Mouse (Mus musculus): Measurements from ENCODE around the gene B3gnt3.

Gene B3gnt3

DNA sequence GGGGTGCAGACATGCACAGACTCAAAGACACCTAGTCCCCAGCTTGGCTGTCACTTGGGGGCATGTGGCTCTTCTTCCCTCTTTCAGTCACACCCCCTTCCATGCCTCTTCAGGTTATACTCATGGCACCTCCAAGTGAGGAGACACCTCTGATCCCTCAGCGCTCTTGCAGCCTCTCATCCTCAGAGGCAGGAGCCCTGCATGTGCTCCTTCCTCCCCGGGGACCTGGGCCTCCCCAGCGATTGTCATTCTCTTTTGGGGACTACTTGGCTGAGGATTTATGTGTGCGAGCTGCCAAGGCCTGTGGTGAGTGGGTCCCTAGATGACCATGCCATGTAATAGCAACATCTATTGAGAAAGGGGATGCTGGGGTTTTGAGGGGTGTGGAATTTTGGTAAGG, 23.4 kb downstream of the B3gnt3 start:
- DNase-seq (ENCODE audit: low spot score in 2 of 2): no peak

DNA sequence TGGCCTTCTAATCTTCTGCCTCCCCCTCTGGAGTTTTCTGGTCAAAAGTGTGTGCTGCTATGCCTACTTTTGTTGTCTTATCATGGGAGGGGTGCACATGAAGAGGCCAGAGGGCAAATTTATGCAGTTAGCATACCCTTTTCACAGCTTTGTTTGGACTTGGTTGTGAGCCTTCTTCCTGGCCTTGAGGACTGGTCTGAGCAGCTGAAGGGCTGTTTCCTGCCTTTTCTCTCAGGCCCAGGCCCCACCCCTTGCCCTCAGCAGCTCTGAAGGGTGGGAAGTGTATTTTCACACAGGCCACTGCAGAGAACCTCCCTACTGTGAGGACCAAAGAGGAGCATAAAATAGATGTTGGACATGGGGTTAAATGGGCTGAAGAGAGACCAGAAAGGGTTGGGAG, 24.0 kb downstream of the B3gnt3 start:
- peak; percentile 29 to 37 for DNase-seq (ENCODE audit: low spot score in 2 of 2)

DNA sequence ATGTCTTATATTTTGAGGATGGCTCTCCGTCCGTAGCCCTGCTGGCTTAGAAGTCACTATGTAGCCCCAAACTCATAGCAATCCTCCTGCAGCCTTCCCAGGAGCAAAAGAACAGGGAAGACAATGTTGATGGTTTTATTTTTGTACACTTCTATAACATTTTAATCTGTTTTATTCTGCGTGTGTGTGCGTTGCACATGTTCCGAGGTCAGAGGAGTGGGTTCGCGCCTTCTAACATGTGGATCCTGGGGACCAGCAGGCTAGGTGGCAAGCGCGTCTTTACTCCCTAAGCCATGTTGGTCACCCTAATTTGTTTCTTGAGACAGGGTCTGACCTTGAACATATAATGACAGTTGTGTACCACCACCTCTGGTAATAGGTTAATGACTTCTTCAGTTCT, 24.8 kb downstream of the B3gnt3 start:
- no peak for DNase-seq (ENCODE audit: low spot score in 2 of 2)

DNA sequence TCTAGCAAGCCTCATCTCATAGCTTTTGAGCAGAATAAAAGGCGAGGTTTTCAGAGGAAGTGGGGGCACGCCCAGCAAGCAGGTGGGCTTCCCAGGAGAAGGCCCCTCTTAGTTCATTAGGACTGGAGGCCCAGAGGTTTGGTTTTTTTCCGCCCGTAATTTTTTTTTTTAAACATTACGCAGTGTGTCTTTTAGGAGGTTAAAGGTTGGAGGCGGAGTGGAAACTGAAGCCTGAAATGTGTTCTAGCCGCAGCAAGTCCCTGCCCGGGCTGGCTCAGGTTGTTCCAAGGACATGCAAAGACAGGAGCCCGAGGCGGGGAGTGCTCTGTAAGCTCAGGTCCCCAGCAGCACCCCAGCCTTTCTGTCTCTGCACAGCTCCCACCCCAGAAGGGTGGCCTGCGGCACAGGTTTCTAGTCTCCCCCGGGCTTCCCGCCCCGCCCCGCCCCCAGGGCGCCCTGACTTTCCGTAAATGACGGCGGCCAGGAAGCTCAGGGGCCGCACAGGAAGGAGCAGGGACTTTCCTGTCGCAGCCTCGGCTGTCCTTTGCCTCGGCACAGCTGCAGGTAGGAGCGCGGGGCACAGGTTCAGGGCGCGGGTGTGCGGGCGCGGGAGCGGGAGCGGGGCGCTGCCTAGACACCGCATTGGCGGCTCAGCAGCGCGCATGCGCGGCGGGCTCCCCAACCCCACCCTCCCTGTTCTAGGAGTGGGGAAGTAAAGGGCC, 25.4 kb downstream of the B3gnt3 start, which contains the start of gene Jak3:
Gene Jak3 (plus strand): TSS at position 277 of the 722 bp plus-strand sequence.
- DNase-seq (ENCODE audit: low spot score in 2 of 2): peak; percentile 56 to 70

DNA sequence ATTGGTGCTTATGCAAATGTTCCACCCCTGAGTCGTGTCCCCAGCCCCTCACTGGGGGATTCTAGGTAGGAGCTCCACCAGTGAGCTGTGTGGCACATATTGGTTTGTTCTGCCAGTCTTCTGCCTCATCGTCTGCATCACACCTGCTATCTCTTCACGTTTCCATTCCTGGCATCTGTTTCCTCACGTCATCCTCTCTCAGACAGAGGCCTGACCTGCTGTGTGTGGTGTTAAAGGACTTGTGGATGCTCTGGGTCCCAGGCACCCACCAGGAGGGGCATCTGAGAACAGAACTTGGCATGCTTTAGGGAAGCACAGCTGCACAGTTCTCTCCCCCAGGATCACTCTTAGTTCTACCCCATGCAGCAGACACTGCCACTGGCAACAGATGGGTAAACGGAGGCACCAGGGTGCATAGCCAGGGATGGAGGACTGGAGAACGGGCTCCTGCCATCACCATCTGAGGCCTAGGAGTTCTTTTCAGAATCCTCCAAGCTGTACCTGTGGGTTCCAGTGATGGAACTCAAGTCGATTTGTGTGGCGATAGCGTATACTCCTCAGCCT, 26.1 kb downstream of the B3gnt3 start:
- DNase-seq (ENCODE audit: low spot score in 2 of 2): no peak

DNA sequence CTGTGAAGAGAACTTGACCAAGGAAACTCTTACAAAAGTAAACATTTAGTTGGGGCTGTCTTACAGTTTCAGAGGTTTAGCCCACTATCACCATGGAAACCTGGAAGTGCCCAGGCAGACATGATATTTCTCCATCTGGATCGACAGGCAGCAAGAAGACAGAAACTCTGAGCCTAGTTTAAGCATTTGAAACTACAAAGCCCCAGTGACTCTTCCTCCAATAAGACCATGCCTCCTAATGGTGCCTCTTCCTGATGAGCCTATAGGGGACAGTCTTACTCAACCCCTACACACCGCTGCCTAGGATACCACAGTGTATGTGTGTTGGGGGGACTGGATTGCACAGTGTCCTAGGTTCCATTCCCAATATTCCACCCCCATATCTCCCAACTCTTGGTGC, 27.5 kb downstream of the B3gnt3 start:
- no peak for DNase-seq (ENCODE audit: low spot score in 2 of 2)

DNA sequence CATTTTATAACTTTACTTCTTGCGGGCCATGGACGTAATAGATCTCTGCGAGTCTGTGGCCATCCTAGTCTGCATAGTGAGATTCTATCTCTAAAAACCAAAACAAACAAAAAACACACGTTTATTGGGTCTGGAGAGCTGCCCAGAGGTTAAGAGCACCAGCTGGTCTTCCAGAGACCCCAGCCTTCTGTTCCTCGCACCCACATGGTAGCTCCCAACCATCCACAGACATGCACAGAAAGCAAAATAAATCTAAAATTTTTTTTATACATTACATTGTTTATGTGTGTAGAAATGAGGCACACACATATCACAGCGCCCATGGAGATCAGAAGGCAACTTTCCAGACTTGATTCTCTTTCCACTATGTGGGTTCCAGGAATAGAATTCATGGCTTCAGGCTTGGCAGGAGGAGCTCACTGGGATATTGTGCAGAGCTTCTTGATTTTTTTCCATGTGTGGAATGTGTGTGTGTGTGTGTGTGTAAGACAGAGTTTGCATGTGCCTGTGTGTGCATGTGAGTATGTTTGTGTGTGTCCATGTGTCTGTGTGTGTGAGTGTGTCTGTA, 29.3 kb downstream of the B3gnt3 start:
- DNase-seq (ENCODE audit: low spot score in 2 of 2): no peak

DNA sequence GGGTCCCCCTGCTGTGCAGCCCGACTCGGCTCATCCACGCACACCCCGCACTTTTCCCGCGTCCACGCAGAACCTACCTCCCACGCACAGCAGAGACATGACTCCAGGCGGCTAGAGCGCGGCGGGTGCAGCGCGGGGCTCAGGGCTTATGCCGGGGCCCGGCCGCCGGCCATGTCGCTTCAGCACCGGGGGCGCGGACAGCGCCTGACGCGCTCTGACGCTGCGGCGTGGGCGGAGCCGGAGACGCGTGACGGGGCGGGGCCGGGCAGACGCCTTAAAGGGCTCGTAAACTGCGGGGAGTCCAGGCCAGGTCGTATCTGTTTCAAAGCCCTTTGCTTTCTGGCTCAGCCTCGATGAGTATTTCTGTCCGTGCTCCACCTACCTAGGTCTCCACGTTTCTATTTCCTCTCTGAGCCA, 30.0 kb downstream of the B3gnt3 start, which contains the start of gene Unc13a:
Gene Unc13a (minus strand): TSS at position 209 of the 417 bp plus-strand sequence.
- DNase-seq (ENCODE audit: low spot score in 2 of 2): peak; percentile 83 to 89

DNA sequence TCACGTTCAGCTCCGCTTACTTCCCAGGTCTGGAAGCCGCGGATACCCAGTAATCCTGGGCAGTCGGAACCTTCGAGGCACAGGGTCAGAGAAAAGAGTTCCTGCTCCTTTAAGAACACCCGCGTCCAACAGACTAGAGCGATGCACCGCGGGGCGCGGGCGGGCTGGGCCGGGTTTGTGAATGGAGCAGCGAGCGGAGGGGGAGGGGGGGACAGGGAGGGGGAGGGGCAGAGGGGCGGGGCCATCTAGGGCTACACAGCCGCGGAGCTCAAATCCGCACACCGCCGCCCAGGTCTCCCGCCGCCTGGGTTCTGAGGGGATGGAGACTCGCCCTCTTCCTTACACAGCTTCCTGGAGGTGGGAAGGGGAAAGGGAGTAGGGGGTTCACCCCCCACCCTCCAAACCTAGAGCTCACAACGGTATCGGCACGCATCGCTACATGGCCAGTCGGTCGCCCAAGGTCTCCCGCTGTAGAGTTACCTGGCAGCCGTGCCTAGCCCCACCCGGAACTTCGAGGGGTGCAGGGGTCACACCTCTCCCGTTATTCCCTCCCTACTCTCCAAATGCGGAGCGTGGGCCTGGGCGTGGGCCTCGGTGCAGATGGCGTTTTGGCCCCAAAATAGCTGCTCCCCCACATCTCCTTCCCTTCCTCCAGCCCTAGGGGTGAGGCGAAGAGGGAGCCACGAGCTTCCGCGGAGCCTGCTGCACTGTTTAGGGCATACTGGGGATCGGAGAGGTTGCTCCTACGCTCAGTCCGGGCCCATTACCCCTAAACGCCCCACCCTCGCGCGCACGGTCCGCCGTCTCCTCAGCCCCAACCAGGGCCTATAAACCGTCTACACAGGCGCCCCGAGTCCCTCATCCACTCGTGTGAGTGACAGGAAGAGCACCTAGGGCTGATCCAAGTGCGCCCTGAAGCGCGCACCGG, 30.7 kb downstream of the B3gnt3 start:
- no peak for DNase-seq (ENCODE audit: low spot score in 2 of 2)

DNA sequence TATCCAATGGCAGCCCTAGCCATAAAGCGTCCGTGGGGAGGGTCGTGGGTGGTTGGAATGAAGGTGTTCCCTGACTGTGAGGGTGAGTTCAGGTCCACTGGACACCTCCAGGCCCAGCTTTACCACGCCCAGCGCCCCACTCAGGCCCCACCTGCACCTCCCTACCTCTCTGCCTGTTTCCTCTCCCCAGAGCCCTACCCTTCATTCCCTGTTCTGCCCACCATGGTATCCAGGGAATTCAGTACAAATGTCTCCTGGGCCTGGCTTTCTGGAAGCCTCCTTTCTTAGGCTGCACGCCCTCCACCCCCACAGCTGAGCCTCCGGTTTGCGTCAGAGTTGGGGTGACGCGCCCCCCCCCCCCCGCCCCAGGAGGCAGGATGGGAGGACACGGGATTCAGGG, 31.4 kb downstream of the B3gnt3 start:
- DNase-seq (ENCODE audit: low spot score in 2 of 2): no peak

DNA sequence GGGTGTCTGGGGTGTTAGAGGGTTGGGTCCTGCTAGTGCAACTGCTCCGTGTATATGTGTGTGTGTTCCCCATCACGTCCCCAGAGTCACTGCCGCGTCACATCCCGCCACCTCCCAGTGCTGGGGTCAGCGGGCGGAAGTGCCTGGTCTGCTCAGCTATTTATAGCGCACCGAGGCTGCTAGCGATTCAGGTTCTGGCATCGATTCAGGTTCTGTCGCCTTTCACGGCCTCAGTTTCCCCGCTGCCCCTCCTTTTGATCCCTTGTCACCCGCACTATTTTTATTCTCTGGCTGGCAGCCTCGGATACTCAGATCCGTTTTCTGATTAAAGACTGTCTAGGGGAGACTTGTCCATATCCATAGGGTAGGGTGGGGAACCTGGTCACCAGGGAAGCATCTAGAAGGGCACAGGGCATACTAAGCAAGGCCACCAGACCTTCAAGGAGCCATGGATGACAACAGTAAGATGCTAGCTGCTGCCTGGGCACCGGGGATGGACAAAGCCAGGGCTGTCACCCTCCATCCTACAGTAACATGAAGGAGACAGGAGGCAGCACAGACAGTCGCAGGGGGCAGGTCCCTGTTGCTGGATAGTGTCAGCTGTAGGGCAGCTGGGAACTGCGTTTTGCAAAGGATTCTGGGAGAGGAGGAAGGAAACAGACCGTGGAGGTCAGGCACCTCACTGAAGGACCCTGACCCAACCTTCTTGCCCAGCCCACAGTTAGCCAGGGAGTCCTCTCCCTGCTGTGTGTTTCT, 33.2 kb downstream of the B3gnt3 start:
- DNase-seq (ENCODE audit: low spot score in 2 of 2): peak; percentile 74 to 83

DNA sequence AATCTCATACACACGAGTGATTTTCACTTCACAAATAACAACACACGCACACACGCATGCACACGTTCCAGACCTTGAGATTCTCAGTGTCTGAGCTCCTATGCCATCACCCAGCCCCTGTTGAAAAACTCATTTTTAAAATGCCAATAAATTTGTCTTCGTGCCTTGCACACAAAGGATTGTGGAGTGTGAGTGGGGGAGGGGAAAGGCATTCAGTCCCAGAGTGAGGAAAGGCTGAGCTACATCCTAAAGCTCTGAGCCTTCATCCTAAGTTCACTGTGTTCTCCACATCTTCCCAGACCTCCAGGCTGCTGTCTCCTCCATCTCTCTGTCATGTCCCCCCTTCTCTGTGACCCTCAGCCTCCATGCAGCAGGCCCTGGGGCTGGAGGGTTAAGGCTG, 34.3 kb downstream of the B3gnt3 start:
- no peak for DNase-seq (ENCODE audit: low spot score in 2 of 2)

DNA sequence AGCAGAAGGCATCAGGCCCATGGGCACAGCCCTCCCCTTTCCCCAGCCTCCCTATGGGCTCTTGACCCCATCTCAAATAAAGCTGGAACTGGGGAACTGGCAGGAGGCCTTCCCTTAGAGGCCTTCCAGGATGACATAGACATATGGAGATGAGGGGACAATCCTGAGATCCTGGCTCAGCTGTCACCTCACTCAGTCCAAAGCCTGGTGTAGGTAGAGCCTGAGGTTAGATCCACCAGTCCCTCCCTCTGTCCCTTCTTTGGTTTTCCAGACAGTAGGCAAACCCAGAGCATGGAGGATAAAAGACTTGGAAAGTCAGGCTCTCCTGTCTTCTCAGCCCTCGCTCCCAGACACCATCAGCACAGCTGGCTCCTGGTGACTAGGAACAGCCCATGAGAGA, 34.7 kb downstream of the B3gnt3 start:
- DNase-seq (ENCODE audit: low spot score in 2 of 2): no peak

DNA sequence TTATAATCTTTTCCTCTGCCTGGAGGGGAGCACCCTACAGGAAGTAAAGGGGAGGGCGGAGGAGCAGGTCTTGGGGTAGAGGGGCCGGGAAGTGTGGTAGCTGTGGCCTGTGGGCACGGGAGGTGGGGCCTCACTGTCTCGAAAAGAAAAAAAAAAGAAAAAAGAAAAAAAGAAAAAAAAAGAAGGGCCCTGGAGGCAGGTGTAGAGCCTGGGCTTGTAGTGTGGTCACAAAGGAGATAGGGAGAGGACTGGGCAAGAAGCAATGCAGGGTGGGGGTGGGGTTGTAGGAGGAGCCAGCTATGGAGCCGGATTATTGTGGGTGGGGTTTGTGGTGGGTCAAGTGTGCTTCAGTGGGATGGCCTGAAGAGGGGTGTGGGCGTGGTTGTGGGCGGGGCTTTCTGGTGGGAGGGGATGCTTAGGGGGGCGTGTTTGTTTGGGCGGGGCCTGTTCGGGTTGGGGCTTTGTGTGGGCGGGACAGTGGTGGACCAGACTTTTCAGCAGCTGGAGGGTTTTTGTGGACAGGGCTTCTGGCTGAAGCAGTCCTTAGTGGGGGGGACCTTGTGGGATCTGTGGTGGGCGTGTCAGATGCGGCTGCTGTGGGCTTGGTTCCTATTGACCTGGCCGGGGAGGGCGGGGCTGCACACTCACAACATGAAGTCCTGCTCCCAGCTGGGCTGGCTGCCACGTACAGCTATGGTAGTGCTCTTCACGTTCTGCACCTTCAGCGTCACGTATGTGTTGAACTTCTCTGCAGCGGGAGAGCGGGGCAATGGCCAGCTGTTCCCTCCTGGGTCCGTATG, 36.1 kb downstream of the B3gnt3 start:
- peak; percentile 81 to 85 for DNase-seq (ENCODE audit: low spot score in 2 of 2)

DNA sequence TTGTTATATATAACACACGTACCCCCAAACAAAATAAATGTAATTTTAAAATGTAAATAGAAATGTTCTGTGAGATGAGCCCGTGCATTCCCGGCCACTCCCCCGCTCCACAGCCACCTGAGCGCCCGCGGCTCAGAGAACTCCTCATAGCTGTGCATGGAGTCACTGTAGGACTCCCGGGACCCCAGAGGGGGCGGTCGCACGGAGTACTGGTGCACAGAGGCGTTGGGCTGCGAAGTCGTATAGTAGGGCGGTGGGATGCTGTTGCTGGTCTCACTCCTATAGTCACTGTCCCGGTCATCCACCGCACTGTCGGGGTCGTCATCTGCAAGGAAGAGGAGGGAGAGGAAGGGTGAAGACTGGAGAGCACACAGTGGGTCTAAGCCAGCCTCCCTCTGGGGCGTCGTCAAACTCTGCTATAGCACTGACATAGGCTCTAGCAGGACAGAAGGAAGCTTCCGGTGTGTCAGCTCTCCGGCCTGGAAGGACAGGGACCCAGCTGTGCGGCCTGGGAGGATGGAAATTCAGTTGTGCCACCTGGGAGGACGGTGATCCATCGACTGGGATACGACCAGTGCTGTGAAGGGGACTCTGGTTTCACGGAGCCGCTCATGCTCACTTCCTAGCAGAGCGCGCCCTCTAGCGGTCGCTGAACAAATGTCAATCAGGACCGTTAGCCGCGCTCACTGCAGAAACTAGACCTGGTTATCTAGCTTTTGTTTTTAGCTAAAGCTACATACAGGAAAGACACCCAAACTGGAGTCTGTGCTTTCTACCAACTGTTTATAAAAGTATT, 41.1 kb downstream of the B3gnt3 start:
- peak; percentile 70 to 81 for DNase-seq (ENCODE audit: low spot score in 2 of 2)

DNA sequence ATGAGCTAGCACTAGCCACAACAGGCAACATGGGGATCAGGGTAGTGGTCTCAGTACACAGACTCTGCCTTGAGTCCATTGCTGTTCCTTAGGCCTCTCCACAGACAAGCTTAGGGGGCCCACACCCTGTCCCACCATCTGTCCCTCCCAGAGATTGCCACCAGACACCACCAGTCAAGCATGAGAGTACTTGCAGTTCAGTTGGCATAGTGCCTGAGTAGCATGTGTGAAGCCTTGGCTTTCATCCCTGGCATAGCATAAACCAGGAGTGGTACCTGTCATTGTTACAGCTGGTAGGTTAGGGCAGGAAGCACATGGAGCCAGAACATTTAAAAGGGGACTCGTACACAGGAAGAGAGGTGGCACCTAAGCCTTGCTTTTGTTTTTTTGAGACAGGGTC, 41.8 kb downstream of the B3gnt3 start:
- DNase-seq (ENCODE audit: low spot score in 2 of 2): no peak

DNA sequence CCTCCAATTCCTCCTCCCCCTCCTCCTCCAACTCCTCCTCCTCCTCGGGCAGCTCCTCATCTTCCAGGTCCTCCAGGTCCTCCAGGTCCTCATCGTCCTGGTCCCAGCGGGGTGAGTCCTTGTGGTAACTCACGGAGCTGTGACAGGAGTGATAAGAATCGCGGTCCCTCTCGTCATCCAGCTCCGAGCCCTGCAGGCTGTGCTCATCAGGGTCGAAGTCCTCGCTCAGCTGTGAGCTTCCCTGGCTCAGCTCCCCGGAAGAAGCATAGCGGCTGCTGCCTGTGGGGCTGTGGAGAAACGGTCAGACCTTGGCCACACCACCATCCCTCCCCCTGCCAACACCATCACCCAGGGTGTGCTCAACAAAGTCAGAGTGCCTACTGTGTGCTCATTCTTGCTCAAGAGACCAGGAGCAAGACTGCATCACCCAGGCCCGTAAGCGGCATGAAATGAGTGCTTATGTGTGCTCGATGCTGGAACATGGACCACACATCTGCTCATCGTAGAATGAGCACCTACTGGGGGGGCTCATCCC, 43.0 kb downstream of the B3gnt3 start:
- no peak for DNase-seq (ENCODE audit: low spot score in 2 of 2)

DNA sequence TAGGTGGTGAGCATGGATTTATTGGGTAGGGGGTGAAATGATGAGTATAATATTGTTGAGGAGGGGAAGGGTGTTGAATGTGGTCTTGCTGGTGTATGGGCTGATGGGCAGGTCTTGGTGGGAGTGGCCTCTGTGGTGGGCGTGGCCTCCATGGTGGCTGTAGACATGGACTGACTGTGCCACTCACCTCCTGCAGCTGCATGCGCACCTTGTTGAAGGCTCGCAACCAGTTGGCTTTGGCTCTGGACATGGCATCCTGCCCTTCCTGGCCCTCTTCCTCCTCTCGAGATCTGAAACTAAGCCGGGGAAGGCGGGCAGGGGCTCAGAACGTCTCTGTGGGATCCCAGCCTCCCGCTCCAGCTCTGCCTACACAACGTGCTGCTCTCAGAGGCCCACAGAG, 43.8 kb downstream of the B3gnt3 start:
- DNase-seq (ENCODE audit: low spot score in 2 of 2): no peak

DNA sequence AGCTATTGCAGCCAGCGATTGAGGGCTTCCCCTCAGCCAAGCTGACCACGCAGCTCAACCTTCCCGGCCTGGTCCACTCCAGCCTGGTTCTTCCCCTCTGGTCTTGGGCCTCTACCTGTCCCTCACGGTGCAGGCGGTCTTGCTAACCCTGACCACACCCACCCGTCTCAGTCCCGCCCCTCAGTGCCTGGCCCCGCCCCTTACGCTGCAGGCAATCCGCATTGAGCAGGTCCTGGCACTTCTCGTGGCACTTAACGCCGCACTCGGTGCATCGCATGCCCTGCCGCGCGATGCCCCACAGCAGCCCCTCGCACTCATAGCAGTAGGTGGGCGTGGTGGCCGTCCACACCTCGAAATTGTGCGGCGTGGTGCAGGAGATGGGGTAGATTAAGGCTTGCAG, 47.0 kb downstream of the B3gnt3 start:
- DNase-seq (ENCODE audit: low spot score in 2 of 2): no peak

Measured in natural killer cell, adult 2 months (primary cell).